Mouse (Mus musculus): ENCODE measurements around the gene Gm960. TPM values are rescaled to one million over a fixed set of nuclear protein-coding genes. Genes with fewer than 3 reads are reported as not detected.

Gm960 gene
- polyA plus RNA-seq, 1 experiment from 2014 or later = 1.2 TPM

- peak overlapping the region; percentile 84; the same call in 1 of the 2 replicates for H3K4me3 ChIP-seq (replicated peaks; ENCODE audit: low read length)
- H3K9ac ChIP-seq (ENCODE audit: low read length) = peak overlapping the region; percentile 95
- 88% methylated on average over 33 of the region's 33 CpGs for WGBS
- H3K4me2 ChIP-seq (ENCODE audit: low read depth, low read length) = peak overlapping the region; percentile 82
- H3K9me3 ChIP-seq (replicated peaks; ENCODE audit: control insufficient read depth, low read length) = no peaks in the 10 kb centered on the region
- H3K27ac ChIP-seq (ENCODE audit: low read length) = no peak overlapping the region; the same call in 1 of the 2 replicates
- no peaks in the 10 kb centered on the region for H3K27me3 ChIP-seq (ENCODE audit: control insufficient read depth, insufficient read depth, low read length)
- no peak for ATAC-seq (ENCODE audit: insufficient read depth, low FRiP score)
- H3K36me3 ChIP-seq (ENCODE audit: control insufficient read depth, insufficient read depth, low read length) = peaks cover 8% of the 10 kb centered on the region; the same call in 1 of the 2 replicates
- H3K4me1 ChIP-seq (ENCODE audit: control insufficient read depth, insufficient read depth, low read length) = peaks cover 16% of the 10 kb centered on the region; the same call in 1 of the 2 replicates
Observed at GRCm38 (mm10) chr19:4613464-4614304, 84.8 kb downstream of the Gm960 start.

GRCm38 (mm10) chr19:4612181-4612961, 86.1 kb downstream of the Gm960 start:
- peaks cover 8% of the 10 kb centered on the region; the same call in 1 of the 2 replicates for H3K36me3 ChIP-seq (ENCODE audit: control insufficient read depth, insufficient read depth, low read length)
- no peak overlapping the region for H3K4me3 ChIP-seq (replicated peaks; ENCODE audit: low read length)
- ATAC-seq (ENCODE audit: insufficient read depth, low FRiP score) = no peak
- H3K27me3 ChIP-seq (ENCODE audit: control insufficient read depth, insufficient read depth, low read length) = no peaks in the 10 kb centered on the region
- no peak overlapping the region for H3K4me2 ChIP-seq (ENCODE audit: low read depth, low read length)
- H3K9ac ChIP-seq (ENCODE audit: low read length) = no peak overlapping the region
- H3K27ac ChIP-seq (ENCODE audit: low read length) = no peak overlapping the region
- H3K4me1 ChIP-seq (ENCODE audit: control insufficient read depth, insufficient read depth, low read length) = peaks cover 16% of the 10 kb centered on the region; the same call in 1 of the 2 replicates
- no peaks in the 10 kb centered on the region for H3K9me3 ChIP-seq (replicated peaks; ENCODE audit: control insufficient read depth, low read length)
- 89% methylated on average over 19 of the region's 19 CpGs for WGBS

GRCm38 (mm10) chr19:4610109-4610508, 88.4 kb downstream of the Gm960 start:
- no peak overlapping the region for H3K4me2 ChIP-seq (ENCODE audit: low read depth, low read length)
- no peak overlapping the region for H3K27ac ChIP-seq (ENCODE audit: low read length)
- no peak overlapping the region for H3K4me3 ChIP-seq (replicated peaks; ENCODE audit: low read length)
- 58% methylated on average over 4 of the region's 4 CpGs for WGBS
- no peaks in the 10 kb centered on the region for H3K27me3 ChIP-seq (ENCODE audit: control insufficient read depth, insufficient read depth, low read length)
- no peak for ATAC-seq (ENCODE audit: insufficient read depth, low FRiP score)
- no peaks in the 10 kb centered on the region for H3K9me3 ChIP-seq (replicated peaks; ENCODE audit: control insufficient read depth, low read length)
- H3K4me1 ChIP-seq (ENCODE audit: control insufficient read depth, insufficient read depth, low read length) = peaks cover 18% of the 10 kb centered on the region; the same call in 1 of the 2 replicates
- H3K9ac ChIP-seq (ENCODE audit: low read length) = no peak overlapping the region
- peaks cover 8% of the 10 kb centered on the region; the same call in 1 of the 2 replicates for H3K36me3 ChIP-seq (ENCODE audit: control insufficient read depth, insufficient read depth, low read length)

- Histone ChIP-seq H3K4me1 (ENCODE audit: control insufficient read depth, insufficient read depth, low read length) (peaks cover 25% of the 10 kb centered on the region), H3K4me2 (ENCODE audit: low read depth, low read length) (no peak overlapping the region), H3K9me3 (replicated peaks; ENCODE audit: control insufficient read depth, low read length) (no peaks in the 10 kb centered on the region), H3K4me3 (replicated peaks; ENCODE audit: low read length) (no peak overlapping the region), H3K27me3 (ENCODE audit: control insufficient read depth, insufficient read depth, low read length) (no peaks in the 10 kb centered on the region), H3K36me3 (ENCODE audit: control insufficient read depth, insufficient read depth, low read length) (peaks cover 8% of the 10 kb centered on the region; the same call in 1 of the 2 replicates), H3K9ac (ENCODE audit: low read length) (no peak overlapping the region), H3K27ac (ENCODE audit: low read length) (no peak overlapping the region)
- no peak for ATAC-seq (ENCODE audit: insufficient read depth, low FRiP score)
- WGBS = 80% methylated on average over 4 of the region's 4 CpGs
Observed at GRCm38 (mm10) chr19:4608511-4608910, 90.0 kb downstream of the Gm960 start.

GRCm38 (mm10) chr19:4607406-4607805, 91.1 kb downstream of the Gm960 start:
- Histone ChIP-seq H3K27ac (ENCODE audit: low read length) (no peak overlapping the region), H3K27me3 (ENCODE audit: control insufficient read depth, insufficient read depth, low read length) (no peaks in the 10 kb centered on the region), H3K9ac (ENCODE audit: low read length) (no peak overlapping the region), H3K9me3 (replicated peaks; ENCODE audit: control insufficient read depth, low read length) (no peaks in the 10 kb centered on the region), H3K36me3 (ENCODE audit: control insufficient read depth, insufficient read depth, low read length) (0 out of 2 replicates have a peak, but pooled peaks cover 8% of the 10 kb centered on the region), H3K4me3 (replicated peaks; ENCODE audit: low read length) (no peak overlapping the region), H3K4me1 (ENCODE audit: control insufficient read depth, insufficient read depth, low read length) (peaks cover 23% of the 10 kb centered on the region), H3K4me2 (ENCODE audit: low read depth, low read length) (no peak overlapping the region)
- 94% methylated on average over 12 of the region's 12 CpGs for WGBS
- ATAC-seq (ENCODE audit: insufficient read depth, low FRiP score) = no peak

GRCm38 (mm10) chr19:4605654-4606053, 92.8 kb downstream of the Gm960 start:
- Histone ChIP-seq H3K9me3 (replicated peaks; ENCODE audit: control insufficient read depth, low read length) (no peaks in the 10 kb centered on the region), H3K4me2 (ENCODE audit: low read depth, low read length) (no peak overlapping the region), H3K27me3 (ENCODE audit: control insufficient read depth, insufficient read depth, low read length) (no peaks in the 10 kb centered on the region), H3K27ac (ENCODE audit: low read length) (no peak overlapping the region), H3K9ac (ENCODE audit: low read length) (no peak overlapping the region), H3K4me1 (ENCODE audit: control insufficient read depth, insufficient read depth, low read length) (peaks cover 23% of the 10 kb centered on the region), H3K4me3 (replicated peaks; ENCODE audit: low read length) (no peak overlapping the region), H3K36me3 (ENCODE audit: control insufficient read depth, insufficient read depth, low read length) (no peaks in the 10 kb centered on the region)
- 53% methylated on average over 4 of the region's 4 CpGs for WGBS
- ATAC-seq (ENCODE audit: insufficient read depth, low FRiP score) = no peak

GRCm38 (mm10) chr19:4603801-4604723, 94.4 kb downstream of the Gm960 start:
- Histone ChIP-seq H3K27ac (ENCODE audit: low read length) (no peak overlapping the region), H3K4me3 (replicated peaks; ENCODE audit: low read length) (no peak overlapping the region), H3K36me3 (ENCODE audit: control insufficient read depth, insufficient read depth, low read length) (no peaks in the 10 kb centered on the region), H3K27me3 (ENCODE audit: control insufficient read depth, insufficient read depth, low read length) (no peaks in the 10 kb centered on the region), H3K9ac (ENCODE audit: low read length) (peak overlapping the region; percentile 34; the same call in 1 of the 2 replicates), H3K9me3 (replicated peaks; ENCODE audit: control insufficient read depth, low read length) (no peaks in the 10 kb centered on the region), H3K4me1 (ENCODE audit: control insufficient read depth, insufficient read depth, low read length) (peaks cover 23% of the 10 kb centered on the region), H3K4me2 (ENCODE audit: low read depth, low read length) (no peak overlapping the region)
- ATAC-seq (ENCODE audit: insufficient read depth, low FRiP score) = peak; percentile 78
- 37% methylated on average over 24 of the region's 24 CpGs for WGBS

GRCm38 (mm10) chr19:4602459-4602858, 96.0 kb downstream of the Gm960 start:
- 89% methylated on average over 20 of the region's 20 CpGs for WGBS
- Histone ChIP-seq H3K4me2 (ENCODE audit: low read depth, low read length) (no peak overlapping the region), H3K27ac (ENCODE audit: low read length) (no peak overlapping the region), H3K4me1 (ENCODE audit: control insufficient read depth, insufficient read depth, low read length) (peaks cover 23% of the 10 kb centered on the region), H3K36me3 (ENCODE audit: control insufficient read depth, insufficient read depth, low read length) (no peaks in the 10 kb centered on the region), H3K9ac (ENCODE audit: low read length) (no peak overlapping the region), H3K27me3 (ENCODE audit: control insufficient read depth, insufficient read depth, low read length) (no peaks in the 10 kb centered on the region), H3K4me3 (replicated peaks; ENCODE audit: low read length) (no peak overlapping the region), H3K9me3 (replicated peaks; ENCODE audit: control insufficient read depth, low read length) (no peaks in the 10 kb centered on the region)
- ATAC-seq (ENCODE audit: insufficient read depth, low FRiP score) = no peak

Data from stomach, embryonic 16.5 days (tissue).